Mouse (Mus musculus) layer of hippocampus, postnatal 36 days (tissue): ENCODE measurements around the gene Rprd1b. TPM values are rescaled to one million over a fixed set of nuclear protein-coding genes. Genes with fewer than 3 reads are reported as not detected.

Experiments used
- DNase-seq, 2 experiments: peaks; one replicate each; pipeline ENCODE4 v3.0.0; 2022
- total RNA-seq, 2 experiments: library from RNA; stranded (reverse); gene quantifications; 2 replicates each; pipeline ENCODE4 v1.2.3; 2021

Gene Rprd1b
- total RNA-seq, 2 experiments from 2014 or later, result 46.4 to 54.7 TPM

DNA sequence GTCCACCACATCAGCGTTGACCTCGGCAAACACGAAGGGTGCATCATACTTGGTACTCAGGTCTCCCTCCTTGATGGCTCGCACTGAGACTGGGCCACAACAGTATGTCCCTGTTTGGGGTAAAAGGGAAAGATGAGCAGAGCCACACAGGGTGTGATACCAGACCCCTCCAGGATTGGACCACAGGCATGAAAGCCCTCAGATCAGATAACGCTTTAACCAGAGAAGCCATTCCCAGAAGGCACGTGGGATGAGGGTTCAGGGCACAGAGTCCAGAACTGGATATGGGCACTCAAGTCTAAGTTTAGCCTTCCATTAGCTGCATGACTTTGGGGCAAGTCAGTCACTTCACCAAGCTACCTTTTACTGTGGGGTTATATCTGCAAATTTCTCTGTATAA lies 98.9 kb downstream of the Rprd1b start:
- no peak for DNase-seq

- no peak for DNase-seq
Observed at GRCm38 (mm10) chr2:158127872-158128271, 99.6 kb downstream of the Rprd1b start.

DNA sequence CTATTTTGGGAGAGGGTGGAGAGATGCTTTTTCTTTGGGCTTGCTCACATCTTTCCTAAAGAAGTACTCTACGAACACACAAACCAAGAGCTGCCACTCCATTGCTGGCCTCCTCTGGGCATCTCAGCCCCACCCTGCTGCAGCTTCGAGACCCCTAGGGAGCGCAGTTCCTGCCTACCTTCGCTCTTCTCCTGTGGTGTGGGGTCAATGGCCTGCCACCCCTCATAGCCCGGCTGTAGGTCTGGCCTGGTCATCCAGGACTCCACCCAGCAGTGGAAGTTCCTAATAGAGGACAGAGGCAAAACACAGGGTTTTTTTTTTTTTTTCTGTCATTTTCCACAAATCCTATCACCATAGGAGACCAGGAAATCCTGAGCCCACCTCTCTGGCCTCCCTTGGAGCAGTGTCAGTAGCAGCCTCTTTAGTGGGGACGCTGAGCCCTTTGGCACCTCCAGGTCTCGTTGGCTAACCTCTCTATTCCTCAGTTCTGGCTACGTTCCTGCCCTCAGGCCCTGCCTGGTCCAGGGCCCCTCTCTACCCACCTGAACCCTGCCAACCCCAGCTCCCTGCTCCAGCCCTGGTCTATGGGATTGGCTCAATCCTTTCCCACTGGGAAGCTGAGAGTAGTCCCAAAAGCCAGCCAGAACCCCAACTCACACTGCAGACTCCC lies 100.3 kb downstream of the Rprd1b start:
- DNase-seq, result no peak

DNA sequence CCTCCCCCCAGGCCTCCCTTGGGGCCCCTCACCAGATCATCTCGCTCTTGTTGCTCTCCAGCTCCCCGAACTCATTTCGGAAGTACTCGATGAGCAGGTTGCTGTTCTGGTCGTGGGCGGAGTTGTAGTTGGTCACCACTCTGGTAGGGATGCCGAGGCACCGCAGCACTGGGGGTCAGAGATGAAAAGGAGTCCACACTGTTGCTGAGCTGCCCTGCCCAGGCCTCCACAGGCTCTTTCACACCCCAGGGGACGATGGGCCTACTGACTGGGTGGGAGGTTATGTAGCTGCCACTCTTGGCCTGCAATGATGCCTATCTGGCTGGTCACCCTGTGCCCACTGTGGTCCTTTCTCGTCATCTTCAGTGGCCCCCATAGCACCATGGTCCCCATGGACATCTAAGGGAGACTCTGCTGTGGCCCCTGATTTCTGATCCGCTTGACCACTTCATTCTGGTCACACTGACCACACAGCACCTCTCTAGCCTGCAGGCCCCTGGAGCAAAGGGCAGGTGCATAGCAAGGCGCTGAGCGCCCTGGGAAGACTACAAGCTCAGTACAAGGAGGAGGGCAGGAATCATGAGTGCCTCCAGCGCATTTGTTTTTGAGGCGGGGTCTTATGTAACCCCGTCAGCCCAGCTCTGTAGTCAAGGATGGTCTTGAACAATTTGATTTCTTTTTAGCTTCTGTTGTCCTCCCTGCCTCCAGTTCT lies 101.2 kb downstream of the Rprd1b start:
- DNase-seq, result no peak

- no peak for DNase-seq
Observed at GRCm38 (mm10) chr2:158130391-158130986, 102.2 kb downstream of the Rprd1b start.

- no peak for DNase-seq
Observed at GRCm38 (mm10) chr2:158131197-158131835, 103.0 kb downstream of the Rprd1b start.

DNA sequence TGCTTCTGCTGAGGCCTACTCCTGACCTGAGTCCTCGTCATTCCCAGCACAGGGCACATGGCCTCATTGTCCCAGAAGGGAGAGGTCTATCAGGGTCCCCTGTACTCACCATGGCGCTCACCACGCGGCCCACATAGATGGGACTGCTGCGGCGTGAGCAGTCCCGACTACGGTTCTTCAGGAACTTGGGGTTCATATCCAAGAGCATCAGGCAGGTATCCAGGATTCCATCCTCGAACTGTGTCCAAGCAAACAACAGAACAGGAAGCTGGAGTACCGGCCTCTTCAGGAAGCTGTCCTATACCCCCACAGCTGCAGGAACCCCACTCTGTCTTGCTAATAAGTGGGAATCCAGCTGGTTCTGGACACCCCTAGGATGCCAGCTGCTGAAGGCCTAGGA lies 104.0 kb downstream of the Rprd1b start:
- DNase-seq, result no peak

- DNase-seq, result no peak
Observed at GRCm38 (mm10) chr2:158133050-158133449, 104.8 kb downstream of the Rprd1b start.

DNA sequence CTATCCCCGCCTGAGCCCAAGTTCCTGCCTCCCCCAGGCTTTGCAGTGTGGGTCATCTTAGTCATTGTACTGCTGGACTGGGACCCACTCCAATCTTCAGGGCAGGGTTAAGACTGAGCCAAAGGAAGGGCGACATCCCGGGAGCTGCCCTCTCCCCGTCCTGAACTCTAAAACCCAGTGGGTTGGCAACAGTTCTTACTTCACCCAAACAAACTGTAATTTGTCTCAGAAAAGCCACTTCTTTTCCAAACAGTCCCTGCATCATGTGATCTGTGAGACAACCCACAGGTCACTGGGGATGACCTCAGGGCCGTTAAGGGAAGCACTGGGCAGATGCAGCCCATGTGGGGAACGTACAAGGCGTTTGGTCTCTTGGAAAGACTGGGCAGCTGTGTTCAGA lies 107.9 kb downstream of the Rprd1b start:
- DNase-seq, result no peak

GRCm38 (mm10) chr2:158137771-158138170 lies 109.5 kb downstream of the Rprd1b start:
- no peak for DNase-seq

- DNase-seq, result no peak
Observed at GRCm38 (mm10) chr2:158138778-158139177, 110.5 kb downstream of the Rprd1b start.

DNA sequence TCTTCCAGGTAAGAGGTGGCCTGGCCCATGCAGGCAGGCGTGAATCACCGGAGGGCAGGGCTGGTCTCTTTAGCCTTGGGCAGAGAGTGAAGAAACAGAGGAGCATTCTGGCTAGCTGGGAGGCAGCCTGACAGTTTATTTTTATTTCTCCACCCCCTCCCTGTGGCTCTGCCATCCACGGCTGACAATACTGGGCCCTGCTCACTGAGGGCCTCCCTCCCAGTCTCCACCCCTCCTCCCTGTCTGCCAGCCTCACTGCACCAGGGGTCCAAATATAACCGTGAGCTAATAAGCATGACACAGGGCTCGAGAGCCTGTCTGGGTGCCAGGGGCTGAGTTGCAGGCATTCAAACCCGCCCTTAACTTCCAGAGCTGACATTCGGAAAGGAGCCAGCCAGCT lies 111.3 kb downstream of the Rprd1b start:
- DNase-seq, result peak in 1 of 2 experiments; percentile 26

DNA sequence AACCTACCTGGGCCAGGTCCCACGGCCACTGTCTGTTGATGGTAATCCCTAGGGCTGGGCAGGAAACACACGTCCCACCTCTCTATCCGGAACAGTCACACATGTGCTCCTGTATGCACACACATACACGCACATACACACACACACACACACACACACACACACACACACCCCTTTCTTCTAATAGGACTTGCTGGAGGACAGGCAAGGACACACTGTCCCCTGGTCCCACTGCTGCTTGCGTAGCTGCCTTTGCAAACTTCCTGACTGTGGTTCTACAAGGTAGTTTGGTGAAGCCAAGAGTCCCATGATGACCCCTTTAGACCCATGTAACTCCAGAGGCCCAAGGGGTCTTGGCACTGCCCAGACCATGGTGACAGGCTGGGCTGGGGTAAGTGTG lies 112.4 kb downstream of the Rprd1b start:
- DNase-seq, result no peak

- no peak for DNase-seq
Observed at GRCm38 (mm10) chr2:158141271-158141670, 113.0 kb downstream of the Rprd1b start.

GRCm38 (mm10) chr2:158141690-158142440 lies 113.6 kb downstream of the Rprd1b start:
- DNase-seq, result no peak

GRCm38 (mm10) chr2:158142981-158143380 lies 114.7 kb downstream of the Rprd1b start:
- no peak for DNase-seq

- DNase-seq, result no peak
Observed at GRCm38 (mm10) chr2:158143816-158144215, 115.5 kb downstream of the Rprd1b start.

DNA sequence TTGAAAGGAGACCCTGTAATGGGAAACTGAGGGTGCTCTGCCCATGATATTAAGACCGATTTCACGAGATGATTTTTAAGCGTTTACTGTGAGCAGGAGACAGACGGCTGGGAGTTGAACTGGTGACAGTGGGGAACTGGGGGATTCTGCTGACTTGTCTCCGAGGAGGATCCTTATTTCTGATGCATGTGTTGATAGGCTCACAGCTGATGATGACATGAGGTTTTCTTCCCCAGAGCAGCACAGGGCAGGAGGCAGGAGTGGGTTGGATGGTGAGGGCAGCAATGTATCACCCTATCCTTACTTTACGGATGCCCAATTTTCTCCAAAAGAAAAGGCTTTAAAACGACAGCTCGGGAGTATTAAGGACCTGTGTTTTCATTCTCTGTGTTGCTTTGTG lies 116.0 kb downstream of the Rprd1b start:
- DNase-seq, result no peak

- DNase-seq, result no peak
Observed at GRCm38 (mm10) chr2:158144750-158145527, 116.6 kb downstream of the Rprd1b start.

DNA sequence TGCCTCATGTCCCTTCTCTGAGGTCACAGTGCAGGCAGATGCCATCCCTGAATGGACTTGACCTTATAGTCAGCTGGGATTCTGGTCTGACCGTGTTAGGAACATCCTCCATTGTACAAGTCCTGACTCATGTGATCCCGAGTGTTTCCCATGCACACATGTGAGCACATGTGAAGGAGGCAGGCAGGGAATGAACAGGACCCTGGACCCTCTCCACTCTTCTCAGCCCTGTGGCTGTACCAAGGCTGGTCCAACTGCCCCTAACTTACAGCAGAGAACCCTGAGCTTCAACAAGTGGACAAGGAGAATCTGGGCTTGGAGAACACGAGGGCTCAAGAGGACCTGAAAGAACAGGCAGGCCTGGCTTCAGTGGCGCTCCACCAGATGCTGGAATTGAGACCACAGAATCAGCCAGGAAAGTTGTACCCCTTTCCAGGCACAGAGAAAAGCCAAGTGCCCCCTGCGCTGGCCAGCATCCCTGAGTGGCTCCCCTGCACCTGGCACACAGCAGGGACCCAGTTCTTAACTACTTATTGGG lies 117.3 kb downstream of the Rprd1b start:
- no peak for DNase-seq

DNA sequence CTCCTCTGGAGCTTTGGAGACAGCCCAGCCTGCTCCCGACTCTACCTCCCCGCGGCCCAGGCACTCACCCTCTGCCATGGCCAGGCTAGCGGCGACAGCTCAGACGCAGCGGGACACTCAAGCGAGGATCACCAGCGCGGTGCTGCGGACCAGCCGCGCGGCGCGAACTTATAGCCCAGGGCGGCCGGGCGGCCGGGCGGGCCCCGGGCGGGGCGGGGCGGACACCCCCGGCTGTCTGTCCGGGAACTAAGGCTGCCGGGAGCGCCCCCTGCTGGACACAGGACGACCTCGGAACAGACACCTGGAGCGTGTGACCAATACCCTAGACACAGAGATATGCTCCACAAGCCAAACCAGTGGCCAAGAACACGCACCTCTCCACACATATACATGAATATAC lies 117.9 kb downstream of the Rprd1b start, which contains the start of gene Tgm2:
TSS of gene Tgm2 (minus strand) at position 214 of the 400 bp plus-strand sequence.
- DNase-seq, result peak; percentile 67 to 70
